Mouse (Mus musculus): ENCODE measurements at regions not wholly inside any gene's neighbourhood (a gene's known extent, or its start where the extent isn't known, plus 50 kb on each side); places are given as distances from the start of the nearest gene placed in this dataset.

- Histone ChIP-seq H3K79me2 (ENCODE audit: control insufficient read depth, insufficient read depth) (no peaks in the 10 kb centered on the region), H3K4me3 (ENCODE audit: insufficient read depth, poor library complexity, severe bottlenecking) (no peak overlapping the region), H3ac (ENCODE audit: control insufficient read depth, insufficient read length, low read depth) (no peak overlapping the region), H3K79me3 (ENCODE audit: low read depth) (no peaks in the 10 kb centered on the region), H3K27me3 (ENCODE audit: control insufficient read depth, insufficient read depth, insufficient read length) (no peaks in the 10 kb centered on the region), H3K36me3 (ENCODE audit: control insufficient read depth, insufficient read depth) (no peaks in the 10 kb centered on the region)
- TF ChIP-seq CTCF (IDR thresholded peaks at IDR 0.05; ENCODE audit: control insufficient read depth, insufficient read depth, insufficient read length) (no peak), FOSL1 (IDR thresholded peaks at IDR 0.05; ENCODE audit: insufficient read depth, low read length, poor library complexity, severe bottlenecking) (no peak), MYOD1 (IDR thresholded peaks at IDR 0.05; ENCODE audit: control insufficient read depth, insufficient read length, low read depth) (no peak), CEBPB (IDR thresholded peaks at IDR 0.05; ENCODE audit: low read depth) (no peak), MAX (IDR thresholded peaks at IDR 0.05) (no peak), USF1 (IDR thresholded peaks at IDR 0.05; ENCODE audit: low read depth) (no peak), MYOG (IDR thresholded peaks at IDR 0.05; ENCODE audit: control insufficient read depth, extremely low read depth, insufficient read length) (no peak)
Observed at GRCm38 (mm10) chr10:67819534-67819933, 92.9 kb downstream of the Zfp365 start.

- no peak overlapping the region for H3K4me3 ChIP-seq (ENCODE audit: insufficient read depth, poor library complexity, severe bottlenecking)
- H3K79me2 ChIP-seq (ENCODE audit: control insufficient read depth, insufficient read depth) = no peaks in the 10 kb centered on the region
- no peak for TF ChIP-seq USF1 (IDR thresholded peaks at IDR 0.05; ENCODE audit: low read depth)
- TF ChIP-seq CEBPB (IDR thresholded peaks at IDR 0.05; ENCODE audit: low read depth) = no peak
- TF ChIP-seq FOSL1 (IDR thresholded peaks at IDR 0.05; ENCODE audit: insufficient read depth, low read length, poor library complexity, severe bottlenecking) = no peak
- no peak for TF ChIP-seq CTCF (IDR thresholded peaks at IDR 0.05; ENCODE audit: control insufficient read depth, insufficient read depth, insufficient read length)
- no peak for TF ChIP-seq MAX (IDR thresholded peaks at IDR 0.05)
- TF ChIP-seq MYOG (IDR thresholded peaks at IDR 0.05; ENCODE audit: control insufficient read depth, extremely low read depth, insufficient read length) = no peak
- no peak for TF ChIP-seq MYOD1 (IDR thresholded peaks at IDR 0.05; ENCODE audit: control insufficient read depth, insufficient read length, low read depth)
- no peak overlapping the region for H3ac ChIP-seq (ENCODE audit: control insufficient read depth, insufficient read length, low read depth)
- no peaks in the 10 kb centered on the region for H3K27me3 ChIP-seq (ENCODE audit: control insufficient read depth, insufficient read depth, insufficient read length)
- no peaks in the 10 kb centered on the region for H3K79me3 ChIP-seq (ENCODE audit: low read depth)
- no peaks in the 10 kb centered on the region for H3K36me3 ChIP-seq (ENCODE audit: control insufficient read depth, insufficient read depth)
Observed at GRCm38 (mm10) chr10:67813901-67814300, 98.6 kb downstream of the Zfp365 start.

GRCm38 (mm10) chr10:67805131-67805530 lies 107.3 kb downstream of the Zfp365 start:
- no peaks in the 10 kb centered on the region for H3K79me2 ChIP-seq (ENCODE audit: control insufficient read depth, insufficient read depth)

GRCm38 (mm10) chr10:67804637-67805036 lies 107.8 kb downstream of the Zfp365 start:
- Histone ChIP-seq H3K4me3 (ENCODE audit: insufficient read depth, poor library complexity, severe bottlenecking) (no peak overlapping the region), H3K27me3 (ENCODE audit: control insufficient read depth, insufficient read depth, insufficient read length) (no peaks in the 10 kb centered on the region), H3K79me2 (ENCODE audit: control insufficient read depth, insufficient read depth) (no peaks in the 10 kb centered on the region), H3K36me3 (ENCODE audit: control insufficient read depth, insufficient read depth) (no peaks in the 10 kb centered on the region), H3ac (ENCODE audit: control insufficient read depth, insufficient read length, low read depth) (no peak overlapping the region), H3K79me3 (ENCODE audit: low read depth) (no peaks in the 10 kb centered on the region)
- no peak for TF ChIP-seq MYOG (IDR thresholded peaks at IDR 0.05; ENCODE audit: control insufficient read depth, extremely low read depth, insufficient read length)
- no peak for TF ChIP-seq CEBPB (IDR thresholded peaks at IDR 0.05; ENCODE audit: low read depth)
- no peak for TF ChIP-seq FOSL1 (IDR thresholded peaks at IDR 0.05; ENCODE audit: insufficient read depth, low read length, poor library complexity, severe bottlenecking)
- no peak for TF ChIP-seq CTCF (IDR thresholded peaks at IDR 0.05; ENCODE audit: control insufficient read depth, insufficient read depth, insufficient read length)

More at GRCm38 (mm10) chr10:67805131-67805530, 107.3 kb downstream of the Zfp365 start:
- Histone ChIP-seq H3K27me3 (ENCODE audit: control insufficient read depth, insufficient read depth, insufficient read length) (no peaks in the 10 kb centered on the region), H3K4me3 (ENCODE audit: insufficient read depth, poor library complexity, severe bottlenecking) (no peak overlapping the region), H3K36me3 (ENCODE audit: control insufficient read depth, insufficient read depth) (no peaks in the 10 kb centered on the region), H3ac (ENCODE audit: control insufficient read depth, insufficient read length, low read depth) (no peak overlapping the region), H3K79me3 (ENCODE audit: low read depth) (no peaks in the 10 kb centered on the region)
- TF ChIP-seq FOSL1 (IDR thresholded peaks at IDR 0.05; ENCODE audit: insufficient read depth, low read length, poor library complexity, severe bottlenecking) (no peak), CTCF (IDR thresholded peaks at IDR 0.05; ENCODE audit: control insufficient read depth, insufficient read depth, insufficient read length) (no peak), MYOD1 (IDR thresholded peaks at IDR 0.05; ENCODE audit: control insufficient read depth, insufficient read length, low read depth) (no peak), USF1 (IDR thresholded peaks at IDR 0.05; ENCODE audit: low read depth) (no peak), MYOG (IDR thresholded peaks at IDR 0.05; ENCODE audit: control insufficient read depth, extremely low read depth, insufficient read length) (no peak), MAX (IDR thresholded peaks at IDR 0.05) (no peak), CEBPB (IDR thresholded peaks at IDR 0.05; ENCODE audit: low read depth) (no peak)

GRCm38 (mm10) chr10:67802156-67802555 lies 110.3 kb downstream of the Zfp365 start:
- no peaks in the 10 kb centered on the region for H3K79me3 ChIP-seq (ENCODE audit: low read depth)
- no peaks in the 10 kb centered on the region for H3K27me3 ChIP-seq (ENCODE audit: control insufficient read depth, insufficient read depth, insufficient read length)
- H3K79me2 ChIP-seq (ENCODE audit: control insufficient read depth, insufficient read depth) = no peaks in the 10 kb centered on the region
- no peak overlapping the region for H3ac ChIP-seq (ENCODE audit: control insufficient read depth, insufficient read length, low read depth)
- H3K4me3 ChIP-seq (ENCODE audit: insufficient read depth, poor library complexity, severe bottlenecking) = no peak overlapping the region
- TF ChIP-seq CEBPB (IDR thresholded peaks at IDR 0.05; ENCODE audit: low read depth) = no peak
- TF ChIP-seq USF1 (IDR thresholded peaks at IDR 0.05; ENCODE audit: low read depth) = no peak
- TF ChIP-seq FOSL1 (IDR thresholded peaks at IDR 0.05; ENCODE audit: insufficient read depth, low read length, poor library complexity, severe bottlenecking) = no peak
- no peak for TF ChIP-seq CTCF (IDR thresholded peaks at IDR 0.05; ENCODE audit: control insufficient read depth, insufficient read depth, insufficient read length)
- TF ChIP-seq MYOD1 (IDR thresholded peaks at IDR 0.05; ENCODE audit: control insufficient read depth, insufficient read length, low read depth) = no peak
- TF ChIP-seq MYOG (IDR thresholded peaks at IDR 0.05; ENCODE audit: control insufficient read depth, extremely low read depth, insufficient read length) = no peak
- no peak for TF ChIP-seq MAX (IDR thresholded peaks at IDR 0.05)
- H3K36me3 ChIP-seq (ENCODE audit: control insufficient read depth, insufficient read depth) = no peaks in the 10 kb centered on the region

GRCm38 (mm10) chr10:67801619-67802018 lies 110.8 kb downstream of the Zfp365 start:
- TF ChIP-seq FOSL1 (IDR thresholded peaks at IDR 0.05; ENCODE audit: insufficient read depth, low read length, poor library complexity, severe bottlenecking) = no peak
- no peak for TF ChIP-seq MYOG (IDR thresholded peaks at IDR 0.05; ENCODE audit: control insufficient read depth, extremely low read depth, insufficient read length)
- no peak for TF ChIP-seq CEBPB (IDR thresholded peaks at IDR 0.05; ENCODE audit: low read depth)
- no peak for TF ChIP-seq USF1 (IDR thresholded peaks at IDR 0.05; ENCODE audit: low read depth)
- no peak for TF ChIP-seq MYOD1 (IDR thresholded peaks at IDR 0.05; ENCODE audit: control insufficient read depth, insufficient read length, low read depth)
- TF ChIP-seq MAX (IDR thresholded peaks at IDR 0.05) = no peak
- TF ChIP-seq CTCF (IDR thresholded peaks at IDR 0.05; ENCODE audit: control insufficient read depth, insufficient read depth, insufficient read length) = no peak
- Histone ChIP-seq H3K36me3 (ENCODE audit: control insufficient read depth, insufficient read depth) (no peaks in the 10 kb centered on the region), H3K79me2 (ENCODE audit: control insufficient read depth, insufficient read depth) (no peaks in the 10 kb centered on the region), H3K4me3 (ENCODE audit: insufficient read depth, poor library complexity, severe bottlenecking) (no peak overlapping the region), H3ac (ENCODE audit: control insufficient read depth, insufficient read length, low read depth) (no peak overlapping the region), H3K79me3 (ENCODE audit: low read depth) (no peaks in the 10 kb centered on the region), H3K27me3 (ENCODE audit: control insufficient read depth, insufficient read depth, insufficient read length) (no peaks in the 10 kb centered on the region)

Measured in C2C12 (cell line).